Mouse (Mus musculus): ENCODE results near the gene Xbp1. TPM values are rescaled to one million over a fixed set of nuclear protein-coding genes. Genes with fewer than 3 reads are reported as not detected.

The Xbp1 gene
- polyA plus RNA-seq, 1 experiment, result 133 TPM

GRCm38 (mm10) chr11:5563898-5564297 lies 43.4 kb downstream of the Xbp1 start:
- Histone ChIP-seq H3K27ac (ENCODE audit: insufficient read depth, low read depth, low read length) (no peak overlapping the region), H3K4me1 (ENCODE audit: control insufficient read depth, insufficient read depth, low read length) (peaks cover 29% of the 10 kb centered on the region), H3K4me3 (ENCODE audit: insufficient read depth, low read length) (no peak overlapping the region)
- no peak for TF ChIP-seq CTCF (IDR thresholded peaks at IDR 0.05; ENCODE audit: low read depth, low read length)
- no peak for TF ChIP-seq POLR2A (IDR thresholded peaks at IDR 0.05; ENCODE audit: borderline replicate concordance, low read depth, low read length)

GRCm38 (mm10) chr11:5565596-5565995 lies 45.1 kb downstream of the Xbp1 start:
- TF ChIP-seq POLR2A (IDR thresholded peaks at IDR 0.05; ENCODE audit: borderline replicate concordance, low read depth, low read length) (no peak), CTCF (IDR thresholded peaks at IDR 0.05; ENCODE audit: low read depth, low read length) (no peak)
- Histone ChIP-seq H3K4me3 (ENCODE audit: insufficient read depth, low read length) (no peak overlapping the region), H3K27ac (ENCODE audit: insufficient read depth, low read depth, low read length) (peak overlapping the region; percentile 59), H3K4me1 (ENCODE audit: control insufficient read depth, insufficient read depth, low read length) (peaks cover 29% of the 10 kb centered on the region)

GRCm38 (mm10) chr11:5566506-5566905 lies 46.0 kb downstream of the Xbp1 start:
- no peak for TF ChIP-seq CTCF (IDR thresholded peaks at IDR 0.05; ENCODE audit: low read depth, low read length)
- TF ChIP-seq POLR2A (IDR thresholded peaks at IDR 0.05; ENCODE audit: borderline replicate concordance, low read depth, low read length), result no peak
- H3K27ac ChIP-seq (ENCODE audit: insufficient read depth, low read depth, low read length), result peak overlapping the region; percentile 1; the same call in 1 of the 2 replicates
- H3K4me3 ChIP-seq (ENCODE audit: insufficient read depth, low read length), result no peak overlapping the region
- peaks cover 29% of the 10 kb centered on the region for H3K4me1 ChIP-seq (ENCODE audit: control insufficient read depth, insufficient read depth, low read length)

DNA sequence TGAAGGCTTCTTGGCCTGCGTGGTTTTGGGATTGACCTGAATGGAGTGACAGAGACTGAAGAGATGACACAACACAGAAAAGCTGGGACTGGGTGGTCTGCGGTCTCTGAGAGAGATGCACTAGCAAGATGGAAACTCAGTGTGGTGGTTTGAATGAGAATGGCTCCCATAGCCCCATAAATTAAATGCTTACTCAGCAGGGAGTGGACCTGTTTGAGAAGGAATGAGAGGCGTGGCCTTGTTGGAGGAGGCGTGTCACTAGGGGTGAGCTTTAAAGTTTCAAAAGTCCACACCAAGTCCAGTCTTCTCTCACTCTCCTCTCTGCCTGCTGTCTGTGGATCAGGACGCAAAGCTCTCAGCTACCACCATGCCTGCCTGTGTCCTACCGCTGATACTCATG lies 47.2 kb downstream of the Xbp1 start:
- Histone ChIP-seq H3K27ac (ENCODE audit: insufficient read depth, low read depth, low read length) (no peak overlapping the region), H3K4me1 (ENCODE audit: control insufficient read depth, insufficient read depth, low read length) (peaks cover 29% of the 10 kb centered on the region), H3K4me3 (ENCODE audit: insufficient read depth, low read length) (no peak overlapping the region)
- TF ChIP-seq CTCF (IDR thresholded peaks at IDR 0.05; ENCODE audit: low read depth, low read length) (no peak), POLR2A (IDR thresholded peaks at IDR 0.05; ENCODE audit: borderline replicate concordance, low read depth, low read length) (no peak)

DNA sequence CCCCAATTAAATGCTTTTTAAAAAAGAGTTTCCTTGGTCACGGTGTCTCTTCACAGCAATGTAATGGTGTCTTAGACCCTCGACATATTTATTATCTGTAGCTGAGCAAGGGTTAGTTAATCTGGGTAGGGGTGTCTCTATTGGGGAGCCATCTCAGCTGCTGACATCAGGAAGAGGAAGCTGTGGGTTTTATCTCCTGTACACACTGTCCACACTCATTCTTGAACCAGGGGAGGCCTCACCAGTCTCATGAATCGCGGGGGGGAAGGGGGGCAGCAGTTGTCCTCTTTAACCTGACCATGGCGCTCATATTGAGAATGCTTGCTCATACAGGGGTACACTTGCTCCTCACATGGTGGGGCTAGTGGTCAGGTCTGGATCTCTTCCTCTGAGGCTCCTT lies 47.6 kb downstream of the Xbp1 start:
- peaks cover 29% of the 10 kb centered on the region for H3K4me1 ChIP-seq (ENCODE audit: control insufficient read depth, insufficient read depth, low read length)
- H3K27ac ChIP-seq (ENCODE audit: insufficient read depth, low read depth, low read length), result no peak overlapping the region
- no peak overlapping the region for H3K4me3 ChIP-seq (ENCODE audit: insufficient read depth, low read length)
- TF ChIP-seq CTCF (IDR thresholded peaks at IDR 0.05; ENCODE audit: low read depth, low read length) (no peak), POLR2A (IDR thresholded peaks at IDR 0.05; ENCODE audit: borderline replicate concordance, low read depth, low read length) (no peak)

DNA sequence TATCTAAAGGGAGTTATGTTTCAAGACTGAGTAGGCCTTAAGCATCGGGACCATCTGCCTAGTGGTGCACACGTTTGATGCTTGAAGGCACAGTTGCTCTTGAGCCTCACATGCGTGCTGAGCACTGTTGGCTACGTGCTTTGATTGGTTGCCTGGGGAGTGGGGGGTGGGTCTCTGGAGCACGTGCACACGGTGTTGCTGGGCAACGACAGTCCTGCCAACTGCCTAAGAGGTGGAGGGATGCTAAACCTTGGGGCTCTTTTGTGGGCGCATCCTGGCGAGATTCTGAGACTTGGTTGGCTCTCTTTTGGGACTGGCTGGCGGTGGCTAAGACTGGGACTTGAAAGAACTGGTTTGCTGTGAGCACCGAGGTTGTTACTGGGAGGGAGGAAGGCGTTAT lies 49.0 kb downstream of the Xbp1 start, which contains the start of gene Ankrd36:
Gene Ankrd36, plus strand, starts transcription at position 211 of the 400 bp plus-strand sequence.
- H3K4me3 ChIP-seq (ENCODE audit: insufficient read depth, low read length), result no peak within 1 kb of the TSS
- peaks cover 23% of the 10 kb centered on the region for H3K4me1 ChIP-seq (ENCODE audit: control insufficient read depth, insufficient read depth, low read length)
- no peak for TF ChIP-seq POLR2A (IDR thresholded peaks at IDR 0.05; ENCODE audit: borderline replicate concordance, low read depth, low read length)
- no peak for TF ChIP-seq CTCF (IDR thresholded peaks at IDR 0.05; ENCODE audit: low read depth, low read length)
- H3K27ac ChIP-seq (ENCODE audit: insufficient read depth, low read depth, low read length), result no peak within 1 kb of the TSS

DNA sequence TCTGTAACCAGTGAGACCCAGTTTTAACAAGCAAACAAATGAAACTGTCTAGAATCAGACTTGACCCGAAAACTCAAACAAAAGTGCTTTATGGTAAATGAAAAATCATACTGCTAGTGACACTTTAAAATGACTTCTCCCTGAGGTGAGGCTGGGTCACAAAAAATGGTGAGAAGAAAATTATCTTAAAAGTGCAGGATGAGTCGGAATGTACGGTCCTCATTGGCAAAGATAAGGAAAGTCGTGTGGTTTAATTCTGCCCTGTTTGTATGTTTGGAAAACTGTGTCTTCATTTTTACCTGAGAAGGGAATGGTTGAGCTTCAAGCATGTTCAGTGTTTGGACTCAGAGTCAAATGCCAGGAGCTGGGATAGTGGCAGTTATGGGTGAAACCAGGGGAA lies 51.4 kb downstream of the Xbp1 start:
- Histone ChIP-seq H3K27ac (ENCODE audit: insufficient read depth, low read depth, low read length) (no peak overlapping the region), H3K4me3 (ENCODE audit: insufficient read depth, low read length) (no peak overlapping the region), H3K4me1 (ENCODE audit: control insufficient read depth, insufficient read depth, low read length) (peaks cover 5% of the 10 kb centered on the region)
- TF ChIP-seq CTCF (IDR thresholded peaks at IDR 0.05; ENCODE audit: low read depth, low read length) (no peak), POLR2A (IDR thresholded peaks at IDR 0.05; ENCODE audit: borderline replicate concordance, low read depth, low read length) (no peak)

GRCm38 (mm10) chr11:5573821-5574220 lies 53.4 kb downstream of the Xbp1 start:
- Histone ChIP-seq H3K4me3 (ENCODE audit: insufficient read depth, low read length) (no peak overlapping the region), H3K27ac (ENCODE audit: insufficient read depth, low read depth, low read length) (no peak overlapping the region), H3K4me1 (ENCODE audit: control insufficient read depth, insufficient read depth, low read length) (no peaks in the 10 kb centered on the region)
- TF ChIP-seq POLR2A (IDR thresholded peaks at IDR 0.05; ENCODE audit: borderline replicate concordance, low read depth, low read length), result no peak
- no peak for TF ChIP-seq CTCF (IDR thresholded peaks at IDR 0.05; ENCODE audit: low read depth, low read length)

DNA sequence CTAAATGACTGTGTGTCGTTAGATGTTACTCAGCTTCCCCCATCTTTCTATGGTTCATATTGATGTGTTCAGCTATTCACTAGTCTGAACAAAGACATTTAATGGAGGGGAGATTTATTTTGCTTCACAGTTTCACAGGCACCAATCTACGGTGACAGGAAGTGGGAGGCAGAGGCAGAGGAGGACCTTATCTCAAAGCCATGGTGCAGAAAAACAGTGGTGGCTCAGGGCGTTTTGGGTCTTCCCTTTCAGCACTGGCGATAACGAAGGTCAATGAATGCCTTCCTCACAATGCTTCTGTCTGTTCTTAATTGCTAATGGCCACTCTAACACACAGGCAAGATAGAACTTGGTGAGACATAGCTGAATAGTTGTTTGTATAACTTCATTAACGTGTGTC lies 54.6 kb downstream of the Xbp1 start:
- H3K4me3 ChIP-seq (ENCODE audit: insufficient read depth, low read length), result no peak overlapping the region
- TF ChIP-seq POLR2A (IDR thresholded peaks at IDR 0.05; ENCODE audit: borderline replicate concordance, low read depth, low read length), result no peak
- no peak for TF ChIP-seq CTCF (IDR thresholded peaks at IDR 0.05; ENCODE audit: low read depth, low read length)
- H3K4me1 ChIP-seq (ENCODE audit: control insufficient read depth, insufficient read depth, low read length), result no peaks in the 10 kb centered on the region
- no peak overlapping the region for H3K27ac ChIP-seq (ENCODE audit: insufficient read depth, low read depth, low read length)

Other genes starting within 250 kb of the Xbp1 start
- 2.2 and 2.4 TPM in 2 replicates for gene Znrf3, start 75.8 kb upstream of the Xbp1 start, polyA plus RNA-seq (2012; ENCODE audit: insufficient read depth, insufficient read length, missing spikeins)
- 13.6 and 16.6 TPM in 2 replicates for gene Ccdc117, start 21.5 kb downstream of the Xbp1 start, polyA plus RNA-seq (2012; ENCODE audit: insufficient read depth, insufficient read length, missing spikeins)
- gene Ankrd36, start 49.0 kb downstream of the Xbp1 start, polyA plus RNA-seq (2012; ENCODE audit: insufficient read depth, insufficient read length, missing spikeins), result not detected in 2 replicates
- 58.6 and 67.8 TPM in 2 replicates for gene Mrps24, start 195.0 kb downstream of the Xbp1 start, polyA plus RNA-seq (2012; ENCODE audit: insufficient read depth, insufficient read length, missing spikeins)
- gene Urgcp, start 241.7 kb downstream of the Xbp1 start, polyA plus RNA-seq (2012; ENCODE audit: insufficient read depth, insufficient read length, missing spikeins), result 9.8 and 17.3 TPM in 2 replicates